Mouse (Mus musculus): ENCODE results near the gene Gm10644.
A peak's percentile ranks its signal among the peaks of the same experiment; 100 is the strongest.

The Gm10644 gene

DNA sequence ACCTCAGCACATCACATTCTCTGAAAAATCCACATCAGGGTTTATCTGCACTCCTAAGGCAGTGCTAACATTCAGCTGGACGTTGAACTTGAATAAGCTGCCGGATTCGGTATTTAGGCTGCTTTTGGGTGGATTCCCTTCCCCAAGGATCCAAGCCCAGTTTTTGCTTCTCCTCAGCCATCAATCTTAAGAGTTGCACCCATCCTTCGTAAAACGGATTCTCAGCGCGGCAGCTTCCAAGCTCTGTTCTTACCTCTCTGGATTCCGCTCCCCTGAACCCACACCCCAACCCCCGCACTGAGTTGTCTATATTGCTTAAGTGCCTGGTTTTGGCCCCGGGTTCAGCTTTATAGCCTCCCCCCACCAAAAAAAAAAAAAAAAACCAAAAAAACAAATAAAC, 56.5 kb downstream of the Gm10644 start:
- DNase-seq (ENCODE audit: extremely low spot score, low spot score), result peak; percentile 20

- DNase-seq (ENCODE audit: extremely low spot score, low spot score), result peak; percentile 81
Observed at GRCm38 (mm10) chr8:83897211-83897610, 57.8 kb downstream of the Gm10644 start.

DNA sequence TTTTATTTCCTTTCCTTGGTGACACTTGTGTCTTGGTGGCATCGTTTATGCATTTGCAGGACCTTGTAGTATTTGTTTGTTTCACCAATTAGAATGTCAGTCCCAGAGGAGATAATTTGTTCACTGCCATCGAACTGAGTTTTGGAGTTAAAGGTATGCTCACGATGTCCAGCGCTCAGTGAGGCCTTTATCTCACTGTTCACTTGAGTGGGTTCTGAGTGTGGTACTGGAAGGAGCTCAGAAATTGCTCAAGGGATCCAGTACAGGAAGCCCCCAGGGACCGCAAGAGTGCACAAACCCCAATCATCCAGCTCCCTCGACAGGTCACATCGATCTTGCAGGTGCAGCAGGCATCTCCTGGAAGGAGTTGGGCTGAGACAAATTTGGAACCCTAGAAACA, 58.5 kb downstream of the Gm10644 start:
- DNase-seq (ENCODE audit: extremely low spot score, low spot score), result no peak

DNA sequence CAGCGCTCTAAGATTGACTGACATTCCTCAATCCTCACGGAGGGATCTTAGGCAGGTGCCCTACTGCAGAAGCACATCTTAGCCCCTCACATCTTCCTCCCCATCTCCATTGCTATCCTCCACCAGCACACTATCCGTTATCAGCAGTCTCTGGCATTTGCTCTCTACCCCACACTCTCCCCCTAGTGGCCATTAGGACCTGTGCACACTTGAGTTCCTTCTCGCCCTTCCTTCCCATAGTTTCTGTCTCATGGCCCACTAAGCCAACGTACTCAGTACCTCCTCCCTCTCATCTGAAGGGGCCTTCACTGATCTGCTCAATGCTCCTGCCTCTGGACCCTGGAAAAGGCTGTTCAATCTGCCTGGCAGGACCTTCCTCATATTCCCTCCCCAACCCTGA, 59.1 kb downstream of the Gm10644 start:
- peak; percentile 45 for DNase-seq (ENCODE audit: extremely low spot score, low spot score)

GRCm38 (mm10) chr8:83893915-83894314, 61.1 kb downstream of the Gm10644 start:
- DNase-seq (ENCODE audit: extremely low spot score, low spot score), result peak; percentile 75

DNA sequence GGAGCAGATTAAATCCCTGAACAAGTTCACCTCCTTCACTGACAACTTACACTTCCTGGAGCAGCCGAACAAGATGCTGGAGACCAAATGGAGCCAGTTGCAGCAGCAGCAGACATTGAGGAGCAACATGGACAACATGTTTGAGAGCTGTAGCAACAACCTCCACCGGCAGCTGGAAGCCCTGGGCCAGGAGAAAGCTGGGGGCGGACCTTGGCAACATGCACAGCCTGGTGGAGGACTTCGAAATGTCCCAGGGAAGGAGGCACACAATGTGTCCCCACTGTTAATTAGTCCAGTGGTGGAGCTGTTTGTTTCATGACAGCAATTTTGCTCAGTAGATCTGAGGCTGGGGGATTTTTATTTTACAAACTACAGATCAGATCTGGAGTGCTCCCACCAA, 62.9 kb downstream of the Gm10644 start:
- no peak for DNase-seq (ENCODE audit: extremely low spot score, low spot score)

- DNase-seq (ENCODE audit: extremely low spot score, low spot score), result no peak
Observed at GRCm38 (mm10) chr8:83888409-83888808, 66.6 kb downstream of the Gm10644 start.

Data from neural tube, embryonic 10.5 days (tissue).